Mouse (Mus musculus): Measurements from ENCODE around the gene Elf1.

GRCm38 (mm10) chr14:79489150-79489549, 8.2 kb downstream of the Elf1 start:
- TF ChIP-seq POLR2A (IDR thresholded peaks at IDR 0.05; ENCODE audit: low read depth, low read length) (no peak), CTCF (IDR thresholded peaks at IDR 0.05; ENCODE audit: extremely low read depth, insufficient read depth, insufficient read length, insufficient replicate concordance) (no peak)
